Mouse (Mus musculus): ENCODE measurements at regions not wholly inside any gene's neighbourhood (a gene's known extent, or its start where the extent isn't known, plus 50 kb on each side); places are given as distances from the start of the nearest gene placed in this dataset.

- no peak for DNase-seq (ENCODE audit: low read depth)
Measured at GRCm38 (mm10) chr19:21077771-21078548, 124.0 kb upstream of the Tmc1 start.

- no peak for DNase-seq (ENCODE audit: low read depth)
Measured at GRCm38 (mm10) chr19:21068381-21068780, 114.4 kb upstream of the Tmc1 start.

- no peak for DNase-seq (ENCODE audit: low read depth)
Measured at GRCm38 (mm10) chr19:21066432-21067113, 112.6 kb upstream of the Tmc1 start.

- DNase-seq (ENCODE audit: low read depth) = no peak
Measured at GRCm38 (mm10) chr19:21064902-21065301, 110.9 kb upstream of the Tmc1 start.

GRCm38 (mm10) chr19:21053597-21054544 lies 99.9 kb upstream of the Tmc1 start:
- no peak for DNase-seq (ENCODE audit: low read depth)

- no peak for DNase-seq (ENCODE audit: low read depth)
Measured at GRCm38 (mm10) chr19:21052771-21053170, 98.8 kb upstream of the Tmc1 start.

GRCm38 (mm10) chr19:21051872-21052271 lies 97.9 kb upstream of the Tmc1 start:
- no peak for DNase-seq (ENCODE audit: low read depth)

GRCm38 (mm10) chr19:21050994-21051721 lies 97.2 kb upstream of the Tmc1 start:
- no peak for DNase-seq (ENCODE audit: low read depth)

- DNase-seq (ENCODE audit: low read depth) = no peak
Measured at GRCm38 (mm10) chr19:21049301-21049700, 95.3 kb upstream of the Tmc1 start.

GRCm38 (mm10) chr19:21045565-21045964 lies 91.6 kb upstream of the Tmc1 start:
- no peak for DNase-seq (ENCODE audit: low read depth)

- no peak for DNase-seq (ENCODE audit: low read depth)
Measured at GRCm38 (mm10) chr19:21043958-21044357, 90.0 kb upstream of the Tmc1 start.

GRCm38 (mm10) chr19:21042536-21042935 lies 88.5 kb upstream of the Tmc1 start:
- DNase-seq (ENCODE audit: low read depth) = no peak

GRCm38 (mm10) chr19:21037448-21038077 lies 83.6 kb upstream of the Tmc1 start:
- DNase-seq (ENCODE audit: low read depth) = no peak

GRCm38 (mm10) chr19:21036507-21037425 lies 82.8 kb upstream of the Tmc1 start:
- DNase-seq (ENCODE audit: low read depth) = no peak

- DNase-seq (ENCODE audit: low read depth) = no peak
Measured at GRCm38 (mm10) chr19:21035505-21035904, 81.5 kb upstream of the Tmc1 start.

- no peak for DNase-seq (ENCODE audit: low read depth)
Measured at GRCm38 (mm10) chr19:21033991-21034390, 80.0 kb upstream of the Tmc1 start.

GRCm38 (mm10) chr19:21032558-21032957 lies 78.6 kb upstream of the Tmc1 start:
- no peak for DNase-seq (ENCODE audit: low read depth)

- peak; percentile 60 for DNase-seq (ENCODE audit: low read depth)
Measured at GRCm38 (mm10) chr19:21031768-21032308, 77.8 kb upstream of the Tmc1 start.

GRCm38 (mm10) chr19:21030971-21031370 lies 77.0 kb upstream of the Tmc1 start:
- DNase-seq (ENCODE audit: low read depth) = no peak

GRCm38 (mm10) chr19:21028981-21029380 lies 75.0 kb upstream of the Tmc1 start:
- no peak for DNase-seq (ENCODE audit: low read depth)
